Comparison of ENCODE assay signal across 8 mouse cellular contexts in genomic region chr11:101627857-101628559, GRCm38 (mm10). TPM values are rescaled to one million over a fixed set of nuclear protein-coding genes. Genes with fewer than 3 reads are reported as not detected.
A peak's percentile ranks its signal among the peaks of the same experiment; 100 is the strongest.
DNase-seq lines count a peak whose midpoint lies in the region; ATAC-seq and TF ChIP-seq lines count a peak whose summit lies in the region.

No protein-coding gene starts in this region.

- peak overlapping the region; percentile 73 for H3K9ac ChIP-seq in embryonic facial prominence, embryonic 15.5 days
- peak overlapping the region; percentile 57 for H3K9ac ChIP-seq in kidney, embryonic 15.5 days
- H3K9ac ChIP-seq in liver, embryonic 11.5 days (ENCODE audit: low read depth, low read length): peak overlapping the region; percentile 67
- peak overlapping the region; percentile 88 for H3K9ac ChIP-seq in stomach, embryonic 16.5 days (ENCODE audit: low read length)

- TF ChIP-seq CTCF in bone marrow, adult 2 months (IDR thresholded peaks at IDR 0.05; ENCODE audit: control insufficient read depth, insufficient read depth, low read length): no peak

- peak overlapping the region; percentile 78 for H3K4me3 ChIP-seq in bone marrow, adult 2 months (replicated peaks; ENCODE audit: control insufficient read depth, low read depth, low read length)
- peak overlapping the region; percentile 65 for H3K4me3 ChIP-seq in embryonic facial prominence, embryonic 15.5 days (replicated peaks)
- H3K4me3 ChIP-seq in heart, embryonic 10.5 days: peak overlapping the region; percentile 72
- peak overlapping the region; percentile 56 for H3K4me3 ChIP-seq in kidney, embryonic 15.5 days (replicated peaks)
- peak overlapping the region; percentile 50 for H3K4me3 ChIP-seq in liver, embryonic 11.5 days (ENCODE audit: low read depth, low read length)
- peak overlapping the region; percentile 23 for H3K4me3 ChIP-seq in myocyte
- peak overlapping the region; percentile 66 for H3K4me3 ChIP-seq in stomach, embryonic 16.5 days (replicated peaks; ENCODE audit: low read length)

- peak; percentile 60 for ATAC-seq in embryonic facial prominence, embryonic 15.5 days (ENCODE audit: insufficient number of reproducible peaks, low FRiP score, low TSS enrichment, low read depth)
- peak; percentile 59 for ATAC-seq in kidney, embryonic 15.5 days (replicated peaks; ENCODE audit: low FRiP score)
- ATAC-seq in liver, embryonic 11.5 days (replicated peaks; ENCODE audit: low FRiP score): peak; percentile 53
- ATAC-seq in stomach, embryonic 16.5 days (ENCODE audit: insufficient read depth, low FRiP score): peak; percentile 56

- no peaks in the 10 kb centered on the region for H3K27me3 ChIP-seq in embryonic facial prominence, embryonic 15.5 days
- H3K27me3 ChIP-seq in heart, embryonic 10.5 days (ENCODE audit: insufficient read depth, poor library complexity, severe bottlenecking): no peaks in the 10 kb centered on the region
- H3K27me3 ChIP-seq in kidney, embryonic 15.5 days: no peaks in the 10 kb centered on the region
- H3K27me3 ChIP-seq in liver, embryonic 11.5 days (replicated peaks; ENCODE audit: control insufficient read depth, insufficient read depth, low read length): no peaks in the 10 kb centered on the region
- no peaks in the 10 kb centered on the region for H3K27me3 ChIP-seq in myocyte (ENCODE audit: control insufficient read depth, insufficient read depth, insufficient read length)
- no peaks in the 10 kb centered on the region for H3K27me3 ChIP-seq in stomach, embryonic 16.5 days (ENCODE audit: control insufficient read depth, insufficient read depth, low read length)

- H3K27ac ChIP-seq in bone marrow, adult 2 months (ENCODE audit: control insufficient read depth, insufficient read depth, low read depth, low read length, poor library complexity): peak overlapping the region; percentile 77
- H3K27ac ChIP-seq in embryonic facial prominence, embryonic 15.5 days (replicated peaks): peak overlapping the region; percentile 100
- peak overlapping the region; percentile 98 for H3K27ac ChIP-seq in heart, embryonic 10.5 days
- H3K27ac ChIP-seq in kidney, embryonic 15.5 days: peak overlapping the region; percentile 100
- H3K27ac ChIP-seq in liver, embryonic 11.5 days (ENCODE audit: low read depth, low read length): peak overlapping the region; percentile 100
- peak overlapping the region; percentile 99 for H3K27ac ChIP-seq in stomach, embryonic 16.5 days (ENCODE audit: low read length)

- H3K4me2 ChIP-seq in embryonic facial prominence, embryonic 15.5 days (replicated peaks): peak overlapping the region; percentile 67
- peak overlapping the region; percentile 86 for H3K4me2 ChIP-seq in kidney, embryonic 15.5 days
- H3K4me2 ChIP-seq in liver, embryonic 11.5 days: peak overlapping the region; percentile 74
- peak overlapping the region; percentile 93 for H3K4me2 ChIP-seq in myocyte (ENCODE audit: low read depth)
- H3K4me2 ChIP-seq in stomach, embryonic 16.5 days (ENCODE audit: low read depth, low read length): peak overlapping the region; percentile 88

- H3K36me3 ChIP-seq in embryonic facial prominence, embryonic 15.5 days: peaks cover 3% of the 10 kb centered on the region
- H3K36me3 ChIP-seq in heart, embryonic 10.5 days: peaks cover 2% of the 10 kb centered on the region; the same call in 1 of the 2 replicates
- H3K36me3 ChIP-seq in kidney, embryonic 15.5 days: peaks cover 2% of the 10 kb centered on the region; the same call in 1 of the 2 replicates
- H3K36me3 ChIP-seq in liver, embryonic 11.5 days (ENCODE audit: control insufficient read depth, insufficient read depth, low read length): no peaks in the 10 kb centered on the region
- no peaks in the 10 kb centered on the region for H3K36me3 ChIP-seq in myocyte (ENCODE audit: control insufficient read depth, insufficient read depth)
- no peaks in the 10 kb centered on the region for H3K36me3 ChIP-seq in stomach, embryonic 16.5 days (ENCODE audit: control insufficient read depth, insufficient read depth, low read length)

- peak; percentile 33; the same call in 1 of the 2 replicates for TF ChIP-seq POLR2A in bone marrow, adult 2 months (IDR thresholded peaks at IDR 0.05; ENCODE audit: borderline replicate concordance, control insufficient read depth, low read depth, low read length)
- TF ChIP-seq POLR2A in myocyte (IDR thresholded peaks at IDR 0.05; ENCODE audit: insufficient read length, low read depth): peak; percentile 35

- 1% methylated on average over 33 of the region's 33 CpGs for WGBS in bone marrow, adult 2 months
- WGBS in embryonic facial prominence, embryonic 15.5 days: under 1% methylated on average over 33 of the region's 33 CpGs
- under 1% methylated on average over 33 of the region's 33 CpGs for WGBS in heart, embryonic 10.5 days
- under 1% methylated on average over 33 of the region's 33 CpGs for WGBS in kidney, embryonic 15.5 days
- WGBS in liver, embryonic 11.5 days: under 1% methylated on average over 33 of the region's 33 CpGs
- WGBS in stomach, embryonic 16.5 days: 0% methylated on average over 33 of the region's 33 CpGs

- H3K4me1 ChIP-seq in bone marrow, adult 2 months (ENCODE audit: control insufficient read depth, insufficient read depth, low read length): no peaks in the 10 kb centered on the region; the same call in 1 of the 2 replicates
- H3K4me1 ChIP-seq in embryonic facial prominence, embryonic 15.5 days: 0 out of 2 replicates have a peak, but pooled peaks cover 3% of the 10 kb centered on the region
- H3K4me1 ChIP-seq in heart, embryonic 10.5 days: peaks cover 18% of the 10 kb centered on the region
- peaks cover 8% of the 10 kb centered on the region for H3K4me1 ChIP-seq in kidney, embryonic 15.5 days
- peaks cover 6% of the 10 kb centered on the region; the same call in 1 of the 2 replicates for H3K4me1 ChIP-seq in liver, embryonic 11.5 days (replicated peaks; ENCODE audit: control insufficient read depth, insufficient read depth, low read length)
- no peaks in the 10 kb centered on the region for H3K4me1 ChIP-seq in stomach, embryonic 16.5 days (ENCODE audit: control insufficient read depth, insufficient read depth, low read length)

- no peaks in the 10 kb centered on the region for H3K79me2 ChIP-seq in myocyte (ENCODE audit: control insufficient read depth, insufficient read depth)

- peak; percentile 90 for DNase-seq in CD4-positive helper T cell, adult 2 months (ENCODE audit: low read depth, low spot score)
- peak; percentile 97 for DNase-seq in heart, embryonic 10.5 days (ENCODE audit: low spot score)
- DNase-seq in liver, embryonic 11.5 days (ENCODE audit: low spot score): peak; percentile 85

- H3ac ChIP-seq in myocyte (ENCODE audit: control insufficient read depth, insufficient read length): no peak overlapping the region

- H3K9me3 ChIP-seq in embryonic facial prominence, embryonic 15.5 days (replicated peaks): no peaks in the 10 kb centered on the region
- H3K9me3 ChIP-seq in heart, embryonic 10.5 days: no peaks in the 10 kb centered on the region
- no peaks in the 10 kb centered on the region for H3K9me3 ChIP-seq in kidney, embryonic 15.5 days (replicated peaks)
- no peaks in the 10 kb centered on the region for H3K9me3 ChIP-seq in liver, embryonic 11.5 days (ENCODE audit: control insufficient read depth, low read length)
- no peaks in the 10 kb centered on the region for H3K9me3 ChIP-seq in stomach, embryonic 16.5 days (replicated peaks; ENCODE audit: control insufficient read depth, low read length)

RNA-seq across cellular contexts. Expression of gene Rdm1, which starts 1.0 kb away (rescaled TPM):
- 17.4 and 57.2 TPM in 2 replicates for polyA plus RNA-seq in bone marrow, adult 2 months (2011; ENCODE audit: insufficient read depth, insufficient read length, low replicate concordance, missing spikeins)
- 51.1 and 54.6 TPM in 2 replicates for polyA plus RNA-seq in embryonic facial prominence, embryonic 15.5 days (2015; fragmentation: Nextera tagmentation; extraction: Ambion mirVana)
- 24.0 and 26.8 TPM in 2 replicates for polyA plus RNA-seq in heart, embryonic 10.5 days (2016; fragmentation: Nextera tagmentation; extraction: Ambion mirVana)
- polyA plus RNA-seq in kidney, embryonic 15.5 days (2015; fragmentation: Nextera tagmentation; extraction: Ambion mirVana): 35.5 and 41.1 TPM in 2 replicates
- 13.8 and 15.3 TPM in 2 replicates for polyA plus RNA-seq in liver, embryonic 11.5 days (2014; fragmentation: Nextera tagmentation; extraction: Ambion mirVana)
- polyA plus RNA-seq in myocyte (2012; fragmentation: generic; extraction: Trizol): 8.5 TPM
- 39.6 and 40.8 TPM in 2 replicates for polyA plus RNA-seq in stomach, embryonic 16.5 days (2015; fragmentation: Nextera tagmentation; extraction: Ambion mirVana)

RNA-seq across cellular contexts. Expression of gene Gm11634, which starts 29.0 kb away (rescaled TPM):
- 3.5 TPM in 1 of 2 replicates, not detected in the other for polyA plus RNA-seq in bone marrow, adult 2 months (2011; ENCODE audit: insufficient read depth, insufficient read length, low replicate concordance, missing spikeins)
- not detected in 2 replicates for polyA plus RNA-seq in embryonic facial prominence, embryonic 15.5 days (2015; fragmentation: Nextera tagmentation; extraction: Ambion mirVana)
- polyA plus RNA-seq in heart, embryonic 10.5 days (2016; fragmentation: Nextera tagmentation; extraction: Ambion mirVana): not detected in 2 replicates
- polyA plus RNA-seq in kidney, embryonic 15.5 days (2015; fragmentation: Nextera tagmentation; extraction: Ambion mirVana): not detected in 2 replicates
- not detected in 2 replicates for polyA plus RNA-seq in liver, embryonic 11.5 days (2014; fragmentation: Nextera tagmentation; extraction: Ambion mirVana)
- polyA plus RNA-seq in myocyte (2012; fragmentation: generic; extraction: Trizol): not detected
- polyA plus RNA-seq in stomach, embryonic 16.5 days (2015; fragmentation: Nextera tagmentation; extraction: Ambion mirVana): not detected in 2 replicates

RNA-seq across cellular contexts. Expression of gene Arl4d, which starts 37.3 kb away (rescaled TPM):
- 0.93 and 5.5 TPM in 2 replicates for polyA plus RNA-seq in bone marrow, adult 2 months (2011; ENCODE audit: insufficient read depth, insufficient read length, low replicate concordance, missing spikeins)
- polyA plus RNA-seq in embryonic facial prominence, embryonic 15.5 days (2015; fragmentation: Nextera tagmentation; extraction: Ambion mirVana): 6.0 and 6.9 TPM in 2 replicates
- 10.3 and 10.9 TPM in 2 replicates for polyA plus RNA-seq in heart, embryonic 10.5 days (2016; fragmentation: Nextera tagmentation; extraction: Ambion mirVana)
- polyA plus RNA-seq in kidney, embryonic 15.5 days (2015; fragmentation: Nextera tagmentation; extraction: Ambion mirVana): 3.9 and 4.1 TPM in 2 replicates
- 3.6 and 3.9 TPM in 2 replicates for polyA plus RNA-seq in liver, embryonic 11.5 days (2014; fragmentation: Nextera tagmentation; extraction: Ambion mirVana)
- polyA plus RNA-seq in myocyte (2012; fragmentation: generic; extraction: Trizol): 7.7 TPM
- 8.2 and 8.5 TPM in 2 replicates for polyA plus RNA-seq in stomach, embryonic 16.5 days (2015; fragmentation: Nextera tagmentation; extraction: Ambion mirVana)

RNA-seq across cellular contexts. Expression of gene Tmem106a, which starts 46.0 kb away (rescaled TPM):
- 6.7 and 14.1 TPM in 2 replicates for polyA plus RNA-seq in bone marrow, adult 2 months (2011; ENCODE audit: insufficient read depth, insufficient read length, low replicate concordance, missing spikeins)
- 7.5 and 9.6 TPM in 2 replicates for polyA plus RNA-seq in embryonic facial prominence, embryonic 15.5 days (2015; fragmentation: Nextera tagmentation; extraction: Ambion mirVana)
- 2.7 and 3.0 TPM in 2 replicates for polyA plus RNA-seq in heart, embryonic 10.5 days (2016; fragmentation: Nextera tagmentation; extraction: Ambion mirVana)
- 5.5 and 5.8 TPM in 2 replicates for polyA plus RNA-seq in kidney, embryonic 15.5 days (2015; fragmentation: Nextera tagmentation; extraction: Ambion mirVana)
- polyA plus RNA-seq in liver, embryonic 11.5 days (2014; fragmentation: Nextera tagmentation; extraction: Ambion mirVana): 6.2 and 6.8 TPM in 2 replicates
- polyA plus RNA-seq in myocyte (2012; fragmentation: generic; extraction: Trizol): 1.8 TPM
- polyA plus RNA-seq in stomach, embryonic 16.5 days (2015; fragmentation: Nextera tagmentation; extraction: Ambion mirVana): 10.3 and 12.4 TPM in 2 replicates

Comparison
In these comparisons a context has a peak if more than half of its experiments do, and no peak if none do; other contexts are left out.
1. Peak in every context shown above with its lines: DNase-seq, ATAC-seq, H3K4me3 ChIP-seq and H3K27ac ChIP-seq.
2. H3K4me3 ChIP-seq: peak in every context shown above with its lines; median percentile 78 in bone marrow, adult 2 months; 72 in heart, embryonic 10.5 days; 66 in stomach, embryonic 16.5 days; 65 in embryonic facial prominence, embryonic 15.5 days; 56 in kidney, embryonic 15.5 days; 50 in liver, embryonic 11.5 days; 23 in myocyte.